Mouse (Mus musculus) liver, embryonic 15.5 days (tissue): ENCODE data around the gene 4931414P19Rik. TPM values are rescaled to one million over a fixed set of nuclear protein-coding genes. Genes with fewer than 3 reads are reported as not detected.
A peak's percentile ranks its signal among the peaks of the same experiment; 100 is the strongest.

Experiments
- ATAC-seq: fragments of 200-750 bp; cut with Nextera tagmentation; 2 replicates; pipeline ENCODE4 v1.8.0; 2017; ENCODE audit warnings: moderate number of reproducible peaks, mild to moderate bottlenecking, moderate library complexity; ENCODE audit not compliant: insufficient read depth
- H3K27ac ChIP-seq: fragments of 300-500 bp; sonication (generic); replicated peaks from 2 replicates; pipeline ENCODE4 v1.5.1; 2015; ENCODE audit warnings: mild to moderate bottlenecking, inconsistent platforms
- H3K27me3 ChIP-seq: fragments of 300-500 bp; sonication (generic); 2 replicates; pipeline ENCODE4 v1.6.1; 2015; ENCODE audit warnings: mild to moderate bottlenecking, inconsistent platforms
- H3K36me3 ChIP-seq: fragments of 300-500 bp; sonication (generic); replicated peaks from 2 replicates; pipeline ENCODE4 v1.6.1; 2015; ENCODE audit warnings: moderate library complexity, mild to moderate bottlenecking, inconsistent platforms
- H3K4me1 ChIP-seq: fragments of 300-500 bp; sonication (generic); replicated peaks from 2 replicates; pipeline ENCODE4 v1.6.1; 2015; ENCODE audit warnings: inconsistent platforms
- H3K4me2 ChIP-seq: fragments of 300-500 bp; sonication (generic); 2 replicates; pipeline ENCODE4 v1.6.1; 2015; ENCODE audit warnings: moderate library complexity, mild to moderate bottlenecking, inconsistent platforms
- H3K4me3 ChIP-seq: fragments of 300-500 bp; sonication (generic); replicated peaks from 2 replicates; pipeline ENCODE4 v1.5.1; 2015; ENCODE audit warnings: mild to moderate bottlenecking, inconsistent platforms
- H3K9ac ChIP-seq: fragments of 300-500 bp; sonication (generic); 2 replicates; pipeline ENCODE4 v1.6.1; 2015; ENCODE audit warnings: moderate library complexity, mild to moderate bottlenecking, inconsistent platforms
- H3K9me3 ChIP-seq: fragments of 300-500 bp; sonication (generic); replicated peaks from 2 replicates; pipeline ENCODE4 v1.6.1; 2016; ENCODE audit warnings: inconsistent platforms
- WGBS: fragments of 180-500 bp; shearing (Covaris S2); methylation state at CpG from one replicate; pipeline ENCODE4 v1.1.7; 2015; ENCODE audit warnings: mixed read lengths; ENCODE audit not compliant: insufficient replicate concordance; 5-methylcytosine and 5-hydroxymethylcytosine counted together
- polyA plus RNA-seq: library from polyadenylated mRNA; unstranded; fragments of >200 nt; fragmentation: Nextera tagmentation; extraction: Ambion mirVana; gene quantifications from 2 replicates; pipeline ENCODE4 v1.2.1, GENCODE M21; 2015

Gene 4931414P19Rik
- polyA plus RNA-seq, 1 experiment from 2014 or later: 1.9 TPM

GRCm38 (mm10) chr14:54607226-54607625 is 1.4 kb upstream of the 4931414P19Rik start:
- WGBS: 73% methylated on average over 8 of the region's 8 CpGs
- no peak overlapping the region for H3K9ac ChIP-seq
- H3K4me1 ChIP-seq: peaks cover 35% of the 10 kb centered on the region
- H3K27me3 ChIP-seq: no peaks in the 10 kb centered on the region
- peaks cover 10% of the 10 kb centered on the region for H3K36me3 ChIP-seq
- H3K27ac ChIP-seq: no peak overlapping the region
- no peaks in the 10 kb centered on the region for H3K9me3 ChIP-seq
- no peak overlapping the region for H3K4me3 ChIP-seq
- no peak for ATAC-seq
- no peak overlapping the region for H3K4me2 ChIP-seq

GRCm38 (mm10) chr14:54603686-54604085 is 2.1 kb downstream of the 4931414P19Rik start:
- peaks cover 40% of the 10 kb centered on the region for H3K4me1 ChIP-seq
- H3K4me3 ChIP-seq: peak overlapping the region; percentile 86
- no peaks in the 10 kb centered on the region for H3K27me3 ChIP-seq
- no peak for ATAC-seq
- H3K27ac ChIP-seq: peak overlapping the region; percentile 97
- no peaks in the 10 kb centered on the region for H3K36me3 ChIP-seq
- WGBS: 79% methylated on average over 8 of the region's 8 CpGs
- H3K9me3 ChIP-seq: no peaks in the 10 kb centered on the region
- H3K9ac ChIP-seq: no peak overlapping the region
- H3K4me2 ChIP-seq: peak overlapping the region; percentile 94

GRCm38 (mm10) chr14:54603038-54603654 is 2.6 kb downstream of the 4931414P19Rik start:
- Histone ChIP-seq H3K4me1 (peaks cover 40% of the 10 kb centered on the region), H3K4me3 (peak overlapping the region; percentile 86), H3K9ac (peak overlapping the region; percentile 91), H3K27me3 (no peaks in the 10 kb centered on the region), H3K27ac (peak overlapping the region; percentile 97), H3K9me3 (no peaks in the 10 kb centered on the region), H3K36me3 (no peaks in the 10 kb centered on the region), H3K4me2 (peak overlapping the region; percentile 94)
- peak; percentile 99 for ATAC-seq
- WGBS: under 1% methylated on average over 46 of the region's 46 CpGs

GRCm38 (mm10) chr14:54602613-54603012 is 3.2 kb downstream of the 4931414P19Rik start:
- Histone ChIP-seq H3K4me2 (peak overlapping the region; percentile 94), H3K4me3 (peak overlapping the region; percentile 86), H3K27me3 (no peaks in the 10 kb centered on the region), H3K27ac (peak overlapping the region; percentile 97), H3K9ac (peak overlapping the region; percentile 91), H3K4me1 (peaks cover 40% of the 10 kb centered on the region), H3K9me3 (no peaks in the 10 kb centered on the region), H3K36me3 (no peaks in the 10 kb centered on the region)
- WGBS: 25% methylated on average over 4 of the region's 4 CpGs
- ATAC-seq: no peak

GRCm38 (mm10) chr14:54601601-54602000 is 4.2 kb downstream of the 4931414P19Rik start:
- 48% methylated on average over 2 of the region's 2 CpGs for whole genome bisulfite sequencing
- H3K9me3 ChIP-seq: no peaks in the 10 kb centered on the region
- no peaks in the 10 kb centered on the region for H3K27me3 ChIP-seq
- no peaks in the 10 kb centered on the region for H3K36me3 ChIP-seq
- H3K4me1 ChIP-seq: peaks cover 40% of the 10 kb centered on the region
- no peak overlapping the region for H3K4me3 ChIP-seq
- H3K27ac ChIP-seq: peak overlapping the region; percentile 97
- no peak for ATAC-seq
- no peak overlapping the region for H3K9ac ChIP-seq
- no peak overlapping the region for H3K4me2 ChIP-seq

- Histone ChIP-seq H3K9ac (no peak overlapping the region), H3K9me3 (no peaks in the 10 kb centered on the region), H3K36me3 (peaks cover 13% of the 10 kb centered on the region), H3K4me1 (peaks cover 12% of the 10 kb centered on the region), H3K27me3 (no peaks in the 10 kb centered on the region), H3K27ac (no peak overlapping the region), H3K4me2 (no peak overlapping the region), H3K4me3 (no peak overlapping the region)
- no peak for ATAC-seq
- WGBS: 57% methylated on average over 7 of the region's 7 CpGs
Observed at GRCm38 (mm10) chr14:54597084-54597483, 8.7 kb downstream of the 4931414P19Rik start.

GRCm38 (mm10) chr14:54594631-54595414 is 11.0 kb downstream of the 4931414P19Rik start:
- Histone ChIP-seq H3K4me1 (peaks cover 11% of the 10 kb centered on the region; the same call in 1 of the 2 replicates), H3K9me3 (no peaks in the 10 kb centered on the region), H3K27ac (no peak overlapping the region), H3K36me3 (peaks cover 13% of the 10 kb centered on the region), H3K4me3 (no peak overlapping the region), H3K27me3 (no peaks in the 10 kb centered on the region), H3K9ac (no peak overlapping the region), H3K4me2 (no peak overlapping the region)
- no peak for ATAC-seq
- 72% methylated on average over 28 of the region's 28 CpGs for WGBS

- Histone ChIP-seq H3K4me3 (no peak overlapping the region), H3K4me2 (no peak overlapping the region), H3K4me1 (peaks cover 11% of the 10 kb centered on the region; the same call in 1 of the 2 replicates), H3K36me3 (peaks cover 13% of the 10 kb centered on the region), H3K27ac (no peak overlapping the region), H3K9me3 (no peaks in the 10 kb centered on the region), H3K27me3 (no peaks in the 10 kb centered on the region), H3K9ac (no peak overlapping the region)
- ATAC-seq: no peak
- WGBS: 74% methylated on average over 3 of the region's 3 CpGs
Observed at GRCm38 (mm10) chr14:54594055-54594454, 11.7 kb downstream of the 4931414P19Rik start.

GRCm38 (mm10) chr14:54592319-54592934 is 13.4 kb downstream of the 4931414P19Rik start:
- Histone ChIP-seq H3K27me3 (no peaks in the 10 kb centered on the region), H3K9ac (no peak overlapping the region), H3K4me2 (no peak overlapping the region), H3K9me3 (no peaks in the 10 kb centered on the region), H3K27ac (0 out of 2 replicates have a peak overlapping the region, but pooled peaks have one; percentile 12), H3K36me3 (peaks cover 13% of the 10 kb centered on the region), H3K4me3 (no peak overlapping the region), H3K4me1 (peaks cover 11% of the 10 kb centered on the region; the same call in 1 of the 2 replicates)
- 30% methylated on average over 10 of the region's 10 CpGs for WGBS
- ATAC-seq: no peak

GRCm38 (mm10) chr14:54591056-54591455 is 14.7 kb downstream of the 4931414P19Rik start:
- Histone ChIP-seq H3K9me3 (no peaks in the 10 kb centered on the region), H3K36me3 (peaks cover 13% of the 10 kb centered on the region), H3K4me1 (peaks cover 11% of the 10 kb centered on the region; the same call in 1 of the 2 replicates), H3K4me2 (no peak overlapping the region), H3K27me3 (no peaks in the 10 kb centered on the region), H3K4me3 (no peak overlapping the region), H3K27ac (no peak overlapping the region), H3K9ac (no peak overlapping the region)
- WGBS: 85% methylated on average over 16 of the region's 16 CpGs
- ATAC-seq: no peak
